Mouse (Mus musculus): ENCODE results near the gene Spic. TPM values are rescaled to one million over a fixed set of nuclear protein-coding genes. Genes with fewer than 3 reads are reported as not detected.

Spic gene
- polyA plus RNA-seq, 1 experiment, result 0.45 TPM

DNA sequence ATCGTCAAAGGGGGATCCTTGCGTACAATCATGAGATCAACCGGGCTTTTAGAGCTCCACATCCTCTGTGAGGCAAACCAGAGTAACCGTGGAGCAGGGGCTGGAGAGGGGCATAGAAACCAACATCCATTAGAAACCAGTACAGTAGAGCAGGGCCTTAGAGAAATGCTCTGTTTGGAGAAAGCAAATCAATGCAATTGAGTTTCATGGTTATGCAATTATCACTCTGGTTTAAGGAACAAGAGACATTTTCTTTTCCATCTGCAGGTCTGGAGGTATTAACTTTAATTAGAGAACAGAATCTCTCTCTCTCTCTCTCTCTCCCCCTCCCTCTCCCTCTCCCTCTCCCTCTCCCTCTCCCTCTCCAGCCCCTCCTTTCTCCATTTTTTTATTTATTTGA is 29.9 kb upstream of the Spic start:
- H3K4me3 ChIP-seq (ENCODE audit: low read depth, low read length), result no peak overlapping the region
- TF ChIP-seq POLR2A (IDR thresholded peaks at IDR 0.05; ENCODE audit: insufficient read depth, low read length) (no peak), EP300 (IDR thresholded peaks at IDR 0.05; ENCODE audit: insufficient read depth, low read depth, low read length) (no peak), CTCF (IDR thresholded peaks at IDR 0.05; ENCODE audit: low read depth, low read length) (no peak)
- H3K36me3 ChIP-seq (ENCODE audit: control insufficient read depth, insufficient read depth, low read length, poor library complexity, severe bottlenecking), result no peaks in the 10 kb centered on the region
- H3K9ac ChIP-seq (ENCODE audit: low read depth, poor library complexity, severe bottlenecking), result no peak overlapping the region
- H3K27me3 ChIP-seq (ENCODE audit: control insufficient read depth, insufficient read depth, low read length, poor library complexity, severe bottlenecking), result no peaks in the 10 kb centered on the region
- no peak overlapping the region for H3K27ac ChIP-seq (ENCODE audit: insufficient read depth, low read length)
- peaks cover 2% of the 10 kb centered on the region for H3K4me1 ChIP-seq (ENCODE audit: control insufficient read depth, insufficient read depth, low read length)
- no peaks in the 10 kb centered on the region for H3K9me3 ChIP-seq (replicated peaks; ENCODE audit: control insufficient read depth, insufficient read depth, low read length, poor library complexity, severe bottlenecking)

- no peak overlapping the region for H3K4me3 ChIP-seq (ENCODE audit: low read depth, low read length)
- no peak for TF ChIP-seq POLR2A (IDR thresholded peaks at IDR 0.05; ENCODE audit: insufficient read depth, low read length)
- no peak for TF ChIP-seq EP300 (IDR thresholded peaks at IDR 0.05; ENCODE audit: insufficient read depth, low read depth, low read length)
- no peak for TF ChIP-seq CTCF (IDR thresholded peaks at IDR 0.05; ENCODE audit: low read depth, low read length)
- no peak overlapping the region for H3K9ac ChIP-seq (ENCODE audit: low read depth, poor library complexity, severe bottlenecking)
- H3K4me1 ChIP-seq (ENCODE audit: control insufficient read depth, insufficient read depth, low read length), result peaks cover 2% of the 10 kb centered on the region
- no peaks in the 10 kb centered on the region for H3K27me3 ChIP-seq (ENCODE audit: control insufficient read depth, insufficient read depth, low read length, poor library complexity, severe bottlenecking)
- H3K9me3 ChIP-seq (replicated peaks; ENCODE audit: control insufficient read depth, insufficient read depth, low read length, poor library complexity, severe bottlenecking), result no peaks in the 10 kb centered on the region
- no peak overlapping the region for H3K27ac ChIP-seq (ENCODE audit: insufficient read depth, low read length)
- H3K36me3 ChIP-seq (ENCODE audit: control insufficient read depth, insufficient read depth, low read length, poor library complexity, severe bottlenecking), result no peaks in the 10 kb centered on the region
Measured at GRCm38 (mm10) chr10:88712359-88712758, 27.5 kb upstream of the Spic start.

DNA sequence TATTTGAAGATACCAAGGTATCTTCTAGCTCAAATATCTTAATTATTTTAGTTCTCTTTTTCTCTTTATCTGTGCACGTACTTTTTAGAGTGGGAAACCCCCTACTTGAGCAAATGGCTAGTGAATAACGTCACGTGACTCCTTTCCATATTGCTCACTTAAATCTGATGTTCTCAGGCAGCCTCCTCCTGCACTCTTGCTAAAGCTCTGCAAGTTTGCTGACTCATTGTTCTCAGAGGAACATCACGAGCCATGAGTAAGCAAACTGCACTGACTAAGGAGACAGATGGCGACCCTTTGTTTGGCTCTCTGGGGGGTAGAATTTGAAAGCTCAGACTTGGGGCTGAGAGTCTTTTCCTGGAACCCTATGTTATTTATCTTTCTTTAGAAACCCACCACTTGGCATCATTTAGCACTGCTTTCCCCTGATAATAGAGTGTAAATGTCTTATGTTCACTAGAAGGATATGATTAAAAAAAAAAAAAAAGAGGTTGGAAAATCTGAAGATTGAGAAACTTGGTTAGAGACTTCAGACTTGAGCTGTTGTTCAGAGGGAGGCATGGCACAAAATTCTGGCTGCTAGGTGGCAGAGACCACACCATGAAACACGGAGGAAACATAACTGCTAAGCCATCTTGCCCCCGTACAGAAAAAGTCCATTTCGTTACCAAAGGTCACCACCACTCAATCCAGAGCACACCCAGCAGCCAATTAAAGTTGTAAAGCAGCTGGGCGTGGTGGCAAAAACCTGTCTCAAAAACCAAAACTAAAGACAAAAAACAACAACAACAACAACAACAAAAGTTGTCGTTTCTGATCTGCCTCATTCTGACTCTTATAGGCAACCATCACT is 24.1 kb upstream of the Spic start:
- H3K4me1 ChIP-seq (ENCODE audit: control insufficient read depth, insufficient read depth, low read length), result peaks cover 3% of the 10 kb centered on the region
- peak overlapping the region; percentile 87 for H3K27ac ChIP-seq (ENCODE audit: insufficient read depth, low read length)
- no peaks in the 10 kb centered on the region for H3K27me3 ChIP-seq (ENCODE audit: control insufficient read depth, insufficient read depth, low read length, poor library complexity, severe bottlenecking)
- peak; percentile 82 for TF ChIP-seq EP300 (IDR thresholded peaks at IDR 0.05; ENCODE audit: insufficient read depth, low read depth, low read length)
- no peak for TF ChIP-seq CTCF (IDR thresholded peaks at IDR 0.05; ENCODE audit: low read depth, low read length)
- no peak for TF ChIP-seq POLR2A (IDR thresholded peaks at IDR 0.05; ENCODE audit: insufficient read depth, low read length)
- no peak overlapping the region for H3K4me3 ChIP-seq (ENCODE audit: low read depth, low read length)
- H3K9me3 ChIP-seq (replicated peaks; ENCODE audit: control insufficient read depth, insufficient read depth, low read length, poor library complexity, severe bottlenecking), result no peaks in the 10 kb centered on the region
- no peaks in the 10 kb centered on the region for H3K36me3 ChIP-seq (ENCODE audit: control insufficient read depth, insufficient read depth, low read length, poor library complexity, severe bottlenecking)
- no peak overlapping the region for H3K9ac ChIP-seq (ENCODE audit: low read depth, poor library complexity, severe bottlenecking)

GRCm38 (mm10) chr10:88700938-88701337 is 16.1 kb upstream of the Spic start:
- TF ChIP-seq POLR2A (IDR thresholded peaks at IDR 0.05; ENCODE audit: insufficient read depth, low read length) (no peak), CTCF (IDR thresholded peaks at IDR 0.05; ENCODE audit: low read depth, low read length) (no peak), EP300 (IDR thresholded peaks at IDR 0.05; ENCODE audit: insufficient read depth, low read depth, low read length) (no peak)
- H3K27me3 ChIP-seq (ENCODE audit: control insufficient read depth, insufficient read depth, low read length, poor library complexity, severe bottlenecking), result no peaks in the 10 kb centered on the region
- no peaks in the 10 kb centered on the region for H3K36me3 ChIP-seq (ENCODE audit: control insufficient read depth, insufficient read depth, low read length, poor library complexity, severe bottlenecking)
- H3K27ac ChIP-seq (ENCODE audit: insufficient read depth, low read length), result 0 out of 2 replicates have a peak overlapping the region, but pooled peaks have one; percentile 25
- H3K9ac ChIP-seq (ENCODE audit: low read depth, poor library complexity, severe bottlenecking), result no peak overlapping the region
- peaks cover 1% of the 10 kb centered on the region for H3K4me1 ChIP-seq (ENCODE audit: control insufficient read depth, insufficient read depth, low read length)
- no peaks in the 10 kb centered on the region; the same call in 1 of the 2 replicates for H3K9me3 ChIP-seq (replicated peaks; ENCODE audit: control insufficient read depth, insufficient read depth, low read length, poor library complexity, severe bottlenecking)
- no peak overlapping the region for H3K4me3 ChIP-seq (ENCODE audit: low read depth, low read length)

GRCm38 (mm10) chr10:88682904-88683563 is 1.8 kb downstream of the Spic start:
- TF ChIP-seq EP300 (IDR thresholded peaks at IDR 0.05; ENCODE audit: insufficient read depth, low read depth, low read length) (no peak), POLR2A (IDR thresholded peaks at IDR 0.05; ENCODE audit: insufficient read depth, low read length) (no peak), CTCF (IDR thresholded peaks at IDR 0.05; ENCODE audit: low read depth, low read length) (no peak)
- Histone ChIP-seq H3K4me1 (ENCODE audit: control insufficient read depth, insufficient read depth, low read length) (peaks cover 3% of the 10 kb centered on the region), H3K27me3 (ENCODE audit: control insufficient read depth, insufficient read depth, low read length, poor library complexity, severe bottlenecking) (no peaks in the 10 kb centered on the region), H3K36me3 (ENCODE audit: control insufficient read depth, insufficient read depth, low read length, poor library complexity, severe bottlenecking) (no peaks in the 10 kb centered on the region), H3K9me3 (replicated peaks; ENCODE audit: control insufficient read depth, insufficient read depth, low read length, poor library complexity, severe bottlenecking) (no peaks in the 10 kb centered on the region), H3K27ac (ENCODE audit: insufficient read depth, low read length) (no peak overlapping the region), H3K9ac (ENCODE audit: low read depth, poor library complexity, severe bottlenecking) (no peak overlapping the region), H3K4me3 (ENCODE audit: low read depth, low read length) (no peak overlapping the region)

GRCm38 (mm10) chr10:88672825-88673224 is 12.0 kb downstream of the Spic start:
- Histone ChIP-seq H3K27ac (ENCODE audit: insufficient read depth, low read length) (no peak overlapping the region), H3K4me1 (ENCODE audit: control insufficient read depth, insufficient read depth, low read length) (peaks cover 4% of the 10 kb centered on the region), H3K27me3 (ENCODE audit: control insufficient read depth, insufficient read depth, low read length, poor library complexity, severe bottlenecking) (no peaks in the 10 kb centered on the region), H3K9me3 (replicated peaks; ENCODE audit: control insufficient read depth, insufficient read depth, low read length, poor library complexity, severe bottlenecking) (no peaks in the 10 kb centered on the region), H3K9ac (ENCODE audit: low read depth, poor library complexity, severe bottlenecking) (no peak overlapping the region), H3K4me3 (ENCODE audit: low read depth, low read length) (no peak overlapping the region), H3K36me3 (ENCODE audit: control insufficient read depth, insufficient read depth, low read length, poor library complexity, severe bottlenecking) (no peaks in the 10 kb centered on the region)
- no peak for TF ChIP-seq CTCF (IDR thresholded peaks at IDR 0.05; ENCODE audit: low read depth, low read length)

Data from ES-Bruce4 (cell line).